Mouse (Mus musculus) forebrain, embryonic 12.5 days (tissue): Measurements from ENCODE around the gene Tssk6. TPM values are rescaled to one million over a fixed set of nuclear protein-coding genes. Genes with fewer than 3 reads are reported as not detected.
A peak's percentile ranks its signal among the peaks of the same experiment; 100 is the strongest.

Source experiments
- ATAC-seq: fragments of 200-750 bp; cut with Nextera tagmentation; 2 replicates; pipeline ENCODE4 v1.8.0; 2017; ENCODE audit warnings: moderate TSS enrichment; ENCODE audit not compliant: low FRiP score
- H3K27ac ChIP-seq: fragments of 300-500 bp; sonication (generic); 2 replicates; pipeline ENCODE4 v1.5.1; 2016; ENCODE audit warnings: mild to moderate bottlenecking
- H3K27me3 ChIP-seq: fragments of 300-500 bp; sonication (generic); 2 replicates; pipeline ENCODE4 v1.6.1; 2016; ENCODE audit warnings: mild to moderate bottlenecking
- H3K36me3 ChIP-seq: fragments of 300-500 bp; sonication (generic); replicated peaks from 2 replicates; pipeline ENCODE4 v1.6.1; 2016; ENCODE audit warnings: mild to moderate bottlenecking
- H3K4me1 ChIP-seq: fragments of 300-500 bp; sonication (generic); 2 replicates; pipeline ENCODE4 v1.6.1; 2016
- H3K4me2 ChIP-seq: fragments of 300-500 bp; sonication (generic); 2 replicates; pipeline ENCODE4 v1.6.1; 2016; ENCODE audit warnings: mild to moderate bottlenecking, moderate library complexity
- H3K4me3 ChIP-seq: fragments of 300-500 bp; sonication (generic); replicated peaks from 2 replicates; pipeline ENCODE4 v1.5.1; 2016; ENCODE audit warnings: mild to moderate bottlenecking
- H3K9ac ChIP-seq: fragments of 300-500 bp; sonication (generic); 2 replicates; pipeline ENCODE4 v1.6.1; 2016; ENCODE audit warnings: mild to moderate bottlenecking
- H3K9me3 ChIP-seq: fragments of 300-500 bp; sonication (generic); 2 replicates; pipeline ENCODE4 v1.6.1; 2016
- WGBS: fragments of 180-500 bp; shearing (Covaris S2); methylation state at CpG from one replicate; pipeline ENCODE4 v1.1.7; 2016; 5-methylcytosine and 5-hydroxymethylcytosine counted together
- polyA plus RNA-seq: library from polyadenylated mRNA; unstranded; fragments of >200 nt; fragmentation: Nextera tagmentation; extraction: Ambion mirVana; gene quantifications from 2 replicates; pipeline ENCODE4 v1.2.1, GENCODE M21; 2016

Gene Tssk6
- polyA plus RNA-seq, 1 experiment from 2014 or later = 4.3 TPM

GRCm38 (mm10) chr8:69888244-69888866 lies 13.6 kb upstream of the Tssk6 start:
- no peak overlapping the region for H3K27ac ChIP-seq
- H3K4me2 ChIP-seq = peak overlapping the region; percentile 42
- H3K4me1 ChIP-seq = peaks cover 50% of the 10 kb centered on the region
- peaks cover 83% of the 10 kb centered on the region for H3K27me3 ChIP-seq
- no peak for ATAC-seq
- no peaks in the 10 kb centered on the region for H3K9me3 ChIP-seq
- peaks cover 8% of the 10 kb centered on the region; the same call in 1 of the 2 replicates for H3K36me3 ChIP-seq
- peak overlapping the region; percentile 29 for H3K4me3 ChIP-seq
- WGBS = 5% methylated on average over 24 of the region's 24 CpGs
- no peak overlapping the region for H3K9ac ChIP-seq

DNA sequence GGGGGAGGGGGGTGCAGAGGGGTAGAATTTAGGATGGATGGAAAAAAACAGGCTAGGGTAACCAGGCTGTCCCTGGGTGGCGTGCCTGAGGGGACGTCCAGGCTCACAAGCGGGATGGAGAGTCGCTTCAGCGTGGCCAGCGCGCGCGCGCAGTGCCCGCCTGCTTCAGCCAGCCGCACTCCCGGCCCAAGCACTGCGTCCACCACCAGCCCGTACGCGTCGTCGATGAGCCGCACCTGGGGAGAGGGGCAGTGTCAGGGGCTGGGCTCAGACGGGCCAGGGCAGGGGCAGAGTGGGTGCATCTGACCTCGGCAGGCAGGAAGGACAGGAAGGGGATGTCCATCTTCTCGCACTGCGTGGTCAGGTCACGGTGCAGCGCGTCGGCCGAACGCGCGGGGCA lies 13.1 kb upstream of the Tssk6 start:
- Histone ChIP-seq H3K4me1 (peaks cover 56% of the 10 kb centered on the region), H3K4me2 (peak overlapping the region; percentile 42), H3K27ac (no peak overlapping the region), H3K36me3 (peaks cover 13% of the 10 kb centered on the region; the same call in 1 of the 2 replicates), H3K9me3 (no peaks in the 10 kb centered on the region), H3K27me3 (peaks cover 77% of the 10 kb centered on the region), H3K9ac (no peak overlapping the region), H3K4me3 (peak overlapping the region; percentile 29)
- WGBS = 4% methylated on average over 32 of the region's 32 CpGs
- ATAC-seq = peak; percentile 17; the same call in 1 of the 2 replicates

DNA sequence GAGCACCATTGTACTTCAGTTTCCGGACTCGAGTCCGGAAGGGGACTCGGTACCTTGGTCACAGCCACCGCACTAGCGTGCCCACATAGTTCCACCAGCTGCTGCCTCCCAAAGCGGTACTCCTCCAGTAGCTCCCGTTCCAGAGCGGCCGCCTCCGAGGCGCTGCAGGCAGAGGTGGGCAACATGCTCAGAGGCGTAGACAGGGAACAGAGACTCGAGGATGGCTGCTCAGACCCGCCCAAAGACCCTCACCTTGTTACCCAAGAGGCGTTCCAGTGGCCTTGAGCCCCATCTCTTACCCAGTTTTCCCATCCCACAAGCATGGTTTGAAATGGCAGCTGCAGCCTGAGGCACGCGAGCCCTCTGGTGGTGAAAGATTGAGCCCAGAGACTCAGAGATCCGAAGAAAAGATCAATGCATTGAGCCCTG lies 11.2 kb upstream of the Tssk6 start:
- Histone ChIP-seq H3K9ac (no peak overlapping the region), H3K4me1 (peaks cover 75% of the 10 kb centered on the region), H3K9me3 (no peaks in the 10 kb centered on the region), H3K36me3 (peaks cover 20% of the 10 kb centered on the region), H3K27ac (no peak overlapping the region), H3K4me3 (no peak overlapping the region), H3K27me3 (peaks cover 58% of the 10 kb centered on the region), H3K4me2 (no peak overlapping the region)
- ATAC-seq = no peak
- 38% methylated on average over 19 of the region's 19 CpGs for WGBS

DNA sequence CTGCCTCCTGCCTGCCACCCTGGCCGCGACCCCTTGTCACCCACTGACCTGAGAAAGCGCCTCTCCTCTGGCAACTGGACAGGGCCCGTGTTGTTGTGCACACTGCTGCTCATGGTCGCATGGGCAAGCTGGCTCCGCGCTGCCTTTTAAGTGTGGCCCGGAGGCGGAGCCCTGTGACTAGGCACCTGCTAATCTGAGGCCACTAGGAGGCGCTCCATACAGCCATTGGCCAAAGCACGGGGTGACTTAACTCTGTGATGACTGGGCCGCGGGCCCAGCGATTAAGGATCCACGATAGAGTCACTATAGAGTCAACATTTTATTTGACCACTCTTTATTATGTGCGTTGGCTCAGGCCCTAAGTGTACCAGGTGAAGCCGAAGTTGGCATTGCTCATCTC lies 8.1 kb upstream of the Tssk6 start:
- ATAC-seq = peak; percentile 6; the same call in 1 of the 2 replicates
- Histone ChIP-seq H3K27ac (peak overlapping the region; percentile 25; the same call in 1 of the 2 replicates), H3K4me3 (no peak overlapping the region), H3K9ac (no peak overlapping the region), H3K4me1 (peaks cover 65% of the 10 kb centered on the region), H3K4me2 (no peak overlapping the region), H3K27me3 (peaks cover 28% of the 10 kb centered on the region), H3K36me3 (peaks cover 38% of the 10 kb centered on the region), H3K9me3 (no peaks in the 10 kb centered on the region)
- WGBS = 25% methylated on average over 17 of the region's 17 CpGs

- peaks cover 67% of the 10 kb centered on the region for H3K4me1 ChIP-seq
These were observed 7.1 kb upstream of the Tssk6 start for GRCm38 (mm10) chr8:69894836-69895332.

GRCm38 (mm10) chr8:69895772-69896451 lies 6.1 kb upstream of the Tssk6 start:
- WGBS = 76% methylated on average over 4 of the region's 4 CpGs
- H3K27ac ChIP-seq = no peak overlapping the region
- ATAC-seq = no peak
- H3K27me3 ChIP-seq = peaks cover 7% of the 10 kb centered on the region
- no peak overlapping the region for H3K4me2 ChIP-seq
- H3K9ac ChIP-seq = no peak overlapping the region; the same call in 1 of the 2 replicates
- no peak overlapping the region for H3K4me3 ChIP-seq
- H3K4me1 ChIP-seq = peaks cover 73% of the 10 kb centered on the region
- no peaks in the 10 kb centered on the region for H3K9me3 ChIP-seq
- H3K36me3 ChIP-seq = peaks cover 45% of the 10 kb centered on the region

More at GRCm38 (mm10) chr8:69894836-69895332, 7.1 kb upstream of the Tssk6 start:
- ATAC-seq = no peak
- Histone ChIP-seq H3K4me2 (no peak overlapping the region), H3K27ac (0 out of 2 replicates have a peak overlapping the region, but pooled peaks have one; percentile 25), H3K27me3 (peaks cover 18% of the 10 kb centered on the region), H3K4me3 (no peak overlapping the region), H3K9ac (no peak overlapping the region), H3K9me3 (no peaks in the 10 kb centered on the region), H3K36me3 (peaks cover 45% of the 10 kb centered on the region)
- WGBS = 57% methylated on average over 6 of the region's 6 CpGs

GRCm38 (mm10) chr8:69897857-69898256 lies 4.1 kb upstream of the Tssk6 start:
- Histone ChIP-seq H3K9me3 (no peaks in the 10 kb centered on the region), H3K9ac (no peak overlapping the region; the same call in 1 of the 2 replicates), H3K4me2 (no peak overlapping the region), H3K36me3 (peaks cover 37% of the 10 kb centered on the region), H3K27ac (no peak overlapping the region), H3K4me1 (peaks cover 69% of the 10 kb centered on the region), H3K4me3 (no peak overlapping the region), H3K27me3 (peaks cover 4% of the 10 kb centered on the region; the same call in 1 of the 2 replicates)
- WGBS = 90% methylated on average over 6 of the region's 6 CpGs
- ATAC-seq = no peak

- Histone ChIP-seq H3K4me1 (peaks cover 61% of the 10 kb centered on the region), H3K36me3 (peaks cover 28% of the 10 kb centered on the region), H3K4me2 (peak overlapping the region; percentile 89; the same call in 1 of the 2 replicates), H3K9me3 (no peaks in the 10 kb centered on the region), H3K27ac (no peak overlapping the region), H3K9ac (no peak overlapping the region), H3K4me3 (no peak overlapping the region), H3K27me3 (no peaks in the 10 kb centered on the region)
- WGBS = 92% methylated on average over 2 of the region's 2 CpGs
- ATAC-seq = no peak
These were observed 2.1 kb upstream of the Tssk6 start for GRCm38 (mm10) chr8:69899876-69900275.

DNA sequence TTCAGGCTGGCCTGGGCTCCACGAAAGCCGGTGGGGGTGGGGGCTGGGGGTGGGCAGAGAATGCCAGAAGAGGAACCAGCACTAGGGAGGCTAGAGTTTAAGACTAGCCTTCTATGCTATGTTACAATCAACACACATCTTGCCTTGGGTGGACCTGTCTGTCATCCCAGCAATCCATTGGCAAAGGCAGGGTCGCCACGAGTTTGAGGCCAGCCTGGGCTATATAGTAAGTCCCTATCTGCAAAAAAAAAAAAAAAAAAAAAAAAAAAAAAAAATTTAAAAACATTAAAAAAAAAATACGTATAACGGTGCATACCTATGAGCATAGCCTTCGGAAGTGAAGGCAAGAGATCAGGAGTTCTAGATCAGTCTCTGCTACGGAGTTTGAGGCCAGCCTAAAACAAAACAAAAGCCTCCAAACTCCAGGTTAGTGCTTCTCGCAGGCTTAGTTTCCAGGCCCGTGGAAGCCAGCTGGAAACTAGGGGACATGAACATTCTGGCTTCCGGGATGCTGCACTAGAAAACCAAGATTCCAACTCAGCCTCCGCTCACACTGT lies 1.0 kb upstream of the Tssk6 start:
- peaks cover 50% of the 10 kb centered on the region for H3K4me1 ChIP-seq
- H3K27ac ChIP-seq = peak overlapping the region; percentile 87
- peak overlapping the region; percentile 77 for H3K9ac ChIP-seq
- H3K36me3 ChIP-seq = peaks cover 23% of the 10 kb centered on the region
- WGBS = 24% methylated on average over 12 of the region's 12 CpGs
- no peaks in the 10 kb centered on the region for H3K9me3 ChIP-seq
- H3K27me3 ChIP-seq = no peaks in the 10 kb centered on the region
- ATAC-seq = peak; percentile 1; the same call in 1 of the 2 replicates
- peak overlapping the region; percentile 69 for H3K4me3 ChIP-seq
- H3K4me2 ChIP-seq = peak overlapping the region; percentile 89

DNA sequence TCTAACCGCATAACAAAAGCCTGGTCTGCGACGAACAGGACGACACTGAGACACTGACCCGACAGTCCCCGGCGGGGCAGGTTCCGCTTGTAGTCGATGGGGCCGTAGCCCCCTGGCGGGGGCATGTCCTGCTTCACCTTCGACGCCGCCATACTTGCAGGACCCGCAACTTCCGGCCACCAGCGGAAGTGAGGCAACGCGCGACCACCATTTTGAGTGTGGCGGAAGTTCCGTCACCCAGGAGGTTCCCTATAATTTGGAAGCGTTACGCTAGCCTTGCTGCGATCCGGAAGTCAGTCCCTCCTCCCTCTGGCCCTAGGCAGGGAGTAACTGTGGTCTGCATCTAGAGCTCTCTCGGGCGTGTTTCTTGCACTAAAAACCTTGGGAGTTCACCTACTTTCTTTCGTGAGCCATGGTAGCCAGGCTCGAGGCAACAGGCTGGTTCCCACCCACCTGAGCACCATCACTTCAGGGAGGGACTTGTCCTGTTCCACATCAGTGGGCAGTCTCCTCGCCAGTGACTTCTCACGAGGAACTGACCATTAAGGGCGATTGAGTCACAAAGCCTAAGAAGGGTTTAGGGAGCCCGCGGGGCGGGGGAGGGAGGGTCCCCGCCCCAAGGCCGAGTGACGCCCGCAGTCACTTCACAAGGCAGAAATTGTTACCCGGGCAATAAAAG lies 361 bp upstream of the Tssk6 start:
- H3K4me1 ChIP-seq = peaks cover 49% of the 10 kb centered on the region

DNA sequence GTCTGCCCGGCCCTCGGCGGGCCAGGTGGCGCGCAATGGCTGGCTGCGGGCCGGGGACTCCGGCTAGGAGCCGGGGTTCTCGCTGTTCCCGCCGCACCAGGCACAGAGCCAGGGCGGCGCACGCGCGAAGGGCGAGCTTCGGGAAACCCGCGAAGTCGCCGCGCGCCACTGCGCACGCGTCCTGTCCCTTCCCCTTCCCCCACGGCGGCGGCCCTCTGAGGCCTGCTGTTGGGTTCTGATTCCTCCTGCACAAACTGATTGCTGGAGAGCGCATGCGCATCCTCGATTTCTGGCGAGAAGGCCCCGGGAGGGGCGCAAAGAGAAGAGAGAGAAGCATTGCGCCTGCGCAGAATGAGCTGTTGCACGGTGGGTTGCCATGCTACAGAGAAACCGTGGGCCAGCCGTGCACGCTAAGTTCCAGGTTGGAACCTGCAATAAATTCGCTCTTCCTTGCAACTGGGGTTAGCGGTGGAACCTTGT lies 1.1 kb downstream of the Tssk6 start:
- H3K4me2 ChIP-seq = peak overlapping the region; percentile 89
- H3K4me1 ChIP-seq = peaks cover 40% of the 10 kb centered on the region
- peak overlapping the region; percentile 91 for H3K27ac ChIP-seq
- peak overlapping the region; percentile 73 for H3K9ac ChIP-seq
- peak; percentile 93 for ATAC-seq
- peak overlapping the region; percentile 69 for H3K4me3 ChIP-seq
- under 1% methylated on average over 45 of the region's 45 CpGs for WGBS
- peaks cover 30% of the 10 kb centered on the region for H3K36me3 ChIP-seq
- H3K9me3 ChIP-seq = no peaks in the 10 kb centered on the region
- no peaks in the 10 kb centered on the region for H3K27me3 ChIP-seq

More for the DNA sequence above, 361 bp upstream of the Tssk6 start:
- Histone ChIP-seq H3K36me3 (peaks cover 23% of the 10 kb centered on the region), H3K9ac (peak overlapping the region; percentile 77), H3K27me3 (no peaks in the 10 kb centered on the region), H3K4me3 (peak overlapping the region; percentile 69), H3K9me3 (no peaks in the 10 kb centered on the region), H3K4me2 (peak overlapping the region; percentile 89), H3K27ac (peak overlapping the region; percentile 87)
- peak; percentile 68 for ATAC-seq
- 2% methylated on average over 41 of the region's 41 CpGs for WGBS
